Comparison of ENCODE assay signal across 13 mouse cellular contexts in genomic region chr10:110329629-110330028, GRCm38 (mm10).
DNase-seq lines count a peak whose midpoint lies in the region; ATAC-seq and TF ChIP-seq lines count a peak whose summit lies in the region.
"Had no signal": no experiment of that assay in that cellular context is flagged by ENCODE, and none has a peak within 500 bp of the region (broad histone marks: within the 10 kb centered on the region; RNA-seq: fewer than 3 reads in every experiment).

No protein-coding gene starts in this region.

- no peak overlapping the region for H3K4me2 ChIP-seq in heart, postnatal 0 days (ENCODE audit: low read depth, low read length)
- no peak overlapping the region for H3K4me2 ChIP-seq in kidney, embryonic 16.5 days (replicated peaks; ENCODE audit: low read depth, low read length)
- no peak overlapping the region for H3K4me2 ChIP-seq in neural tube, embryonic 13.5 days
- H3K4me2 ChIP-seq: embryonic facial prominence, embryonic 15.5 days had no signal

- no peaks in the 10 kb centered on the region for H3K27me3 ChIP-seq in heart, postnatal 0 days (ENCODE audit: control insufficient read depth, insufficient read depth, low read length)
- no peaks in the 10 kb centered on the region for H3K27me3 ChIP-seq in kidney, embryonic 16.5 days (ENCODE audit: insufficient read depth, low read length)
- H3K27me3 ChIP-seq in neural tube, embryonic 13.5 days: no peaks in the 10 kb centered on the region
- H3K27me3 ChIP-seq: embryonic facial prominence, embryonic 15.5 days had no signal

- H3K9ac ChIP-seq in heart, postnatal 0 days (replicated peaks; ENCODE audit: low read depth, low read length): no peak overlapping the region
- no peak overlapping the region for H3K9ac ChIP-seq in kidney, embryonic 16.5 days (replicated peaks; ENCODE audit: low read length)
- no peak overlapping the region for H3K9ac ChIP-seq in neural tube, embryonic 13.5 days
- H3K9ac ChIP-seq: embryonic facial prominence, embryonic 15.5 days had no signal

- peak; percentile 49 for DNase-seq in heart, postnatal 0 days (ENCODE audit: low spot score)
- no peak for DNase-seq in heart, postnatal 4 days
- no peak for DNase-seq in kidney, postnatal 25 days
- DNase-seq in neural tube, embryonic 10.5 days (ENCODE audit: extremely low spot score, low spot score): no peak
- no peak for DNase-seq in right cerebral cortex, adult 18-20 months
- DNase-seq: adrenal gland, postnatal 36 days; cerebellum, adult 9-11 months; gastrocnemius, postnatal 36 days; lung, adult 18-20 months; thymus, postnatal 25 days had no signal

- no peak for ATAC-seq in heart, postnatal 0 days (ENCODE audit: insufficient read depth, low read depth)
- peak; percentile 63; the same call in 1 of the 2 replicates for ATAC-seq in kidney, embryonic 16.5 days (ENCODE audit: low FRiP score, low TSS enrichment)
- ATAC-seq in neural tube, embryonic 13.5 days (ENCODE audit: low read depth): no peak

- no peak for TF ChIP-seq CTCF in heart, postnatal 0 days (IDR thresholded peaks at IDR 0.05; ENCODE audit: low read depth)

- no peaks in the 10 kb centered on the region for H3K4me1 ChIP-seq in heart, postnatal 0 days (ENCODE audit: control insufficient read depth, insufficient read depth)
- H3K4me1 ChIP-seq in kidney, embryonic 16.5 days (ENCODE audit: insufficient read depth, low read length): peaks cover 7% of the 10 kb centered on the region
- H3K4me1 ChIP-seq in neural tube, embryonic 13.5 days (replicated peaks): peaks cover 10% of the 10 kb centered on the region; the same call in 1 of the 2 replicates
- H3K4me1 ChIP-seq: embryonic facial prominence, embryonic 15.5 days had no signal

- H3K27ac ChIP-seq in heart, postnatal 0 days (ENCODE audit: low read depth): peak overlapping the region; percentile 62
- peak overlapping the region; percentile 48; the same call in 1 of the 2 replicates for H3K27ac ChIP-seq in kidney, embryonic 16.5 days (ENCODE audit: low read length)
- peak overlapping the region; percentile 33; the same call in 1 of the 2 replicates for H3K27ac ChIP-seq in neural tube, embryonic 13.5 days (replicated peaks)
- H3K27ac ChIP-seq: embryonic facial prominence, embryonic 15.5 days had no signal

- no peak for TF ChIP-seq EP300 in heart, postnatal 0 days (IDR thresholded peaks at IDR 0.05; ENCODE audit: low read depth)

- H3K4me3 ChIP-seq in heart, postnatal 0 days (ENCODE audit: low read depth, low read length): no peak overlapping the region
- H3K4me3 ChIP-seq in kidney, embryonic 16.5 days (ENCODE audit: low read length): no peak overlapping the region
- no peak overlapping the region for H3K4me3 ChIP-seq in neural tube, embryonic 13.5 days
- H3K4me3 ChIP-seq: embryonic facial prominence, embryonic 15.5 days had no signal

- H3K36me3 ChIP-seq in heart, postnatal 0 days (replicated peaks; ENCODE audit: control insufficient read depth, insufficient read depth, low read length): no peaks in the 10 kb centered on the region
- no peaks in the 10 kb centered on the region for H3K36me3 ChIP-seq in kidney, embryonic 16.5 days (ENCODE audit: insufficient read depth, low read length)
- H3K36me3 ChIP-seq in neural tube, embryonic 13.5 days: no peaks in the 10 kb centered on the region
- H3K36me3 ChIP-seq: embryonic facial prominence, embryonic 15.5 days had no signal

- 17% methylated on average over 5 of the region's 5 CpGs for WGBS in heart, postnatal 0 days
- 24% methylated on average over 5 of the region's 5 CpGs for WGBS in kidney, embryonic 16.5 days
- 29% methylated on average over 5 of the region's 5 CpGs for WGBS in neural tube, embryonic 13.5 days

- H3K9me3 ChIP-seq in heart, postnatal 0 days (replicated peaks; ENCODE audit: control insufficient read depth, low read length): no peaks in the 10 kb centered on the region
- H3K9me3 ChIP-seq in kidney, embryonic 16.5 days (ENCODE audit: low read length): no peaks in the 10 kb centered on the region
- H3K9me3 ChIP-seq in neural tube, embryonic 13.5 days: no peaks in the 10 kb centered on the region
- H3K9me3 ChIP-seq: embryonic facial prominence, embryonic 15.5 days had no signal
